Mouse (Mus musculus): ENCODE measurements around the gene Snx20.
"Not testable (repeated sequence)": the region's sequence is repeated elsewhere in the genome, so short reads cannot be mapped to it uniquely, and the experiment has no call there.

Gene Snx20

GRCm38 (mm10) chr8:88635474-88636397, at the start of gene Snx20:
Snx20 (minus strand) TSS chr8:88636128.
- DNase-seq (ENCODE audit: extremely low read depth, low read depth, low spot score), result no peak

DNA sequence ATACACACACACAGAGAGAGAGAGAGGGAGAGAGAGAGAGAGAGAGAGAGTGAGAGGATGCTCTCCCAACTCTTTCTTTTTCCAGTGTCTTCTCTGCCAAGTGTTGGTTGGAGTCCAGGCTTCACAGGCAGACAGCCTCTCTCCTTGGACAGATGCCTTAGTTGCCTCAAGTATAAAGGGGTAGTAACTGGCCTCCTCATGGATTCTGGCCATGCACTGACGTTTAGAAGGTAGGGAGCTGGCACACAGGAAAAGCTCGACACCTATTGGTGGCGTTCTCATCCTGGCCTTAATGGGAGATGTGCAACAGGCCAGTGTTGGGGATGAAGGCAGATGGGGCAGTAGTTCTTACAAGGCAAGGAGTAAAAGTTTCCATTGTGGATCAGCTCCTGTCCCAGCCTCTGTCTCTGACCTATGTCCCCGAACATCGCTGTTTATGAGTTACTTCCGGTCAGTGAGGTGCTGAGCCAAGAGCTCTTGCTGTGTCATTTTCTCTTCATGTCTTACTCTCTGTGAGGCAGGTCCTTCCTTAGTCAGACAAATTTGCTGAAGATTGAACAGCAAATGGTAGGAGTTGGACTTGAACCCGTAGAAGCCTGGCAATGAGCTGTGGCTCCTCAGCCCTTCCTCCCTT, 47.8 kb upstream of the Snx20 start:
- DNase-seq (ENCODE audit: extremely low read depth, low read depth, low spot score), result no peak

DNA sequence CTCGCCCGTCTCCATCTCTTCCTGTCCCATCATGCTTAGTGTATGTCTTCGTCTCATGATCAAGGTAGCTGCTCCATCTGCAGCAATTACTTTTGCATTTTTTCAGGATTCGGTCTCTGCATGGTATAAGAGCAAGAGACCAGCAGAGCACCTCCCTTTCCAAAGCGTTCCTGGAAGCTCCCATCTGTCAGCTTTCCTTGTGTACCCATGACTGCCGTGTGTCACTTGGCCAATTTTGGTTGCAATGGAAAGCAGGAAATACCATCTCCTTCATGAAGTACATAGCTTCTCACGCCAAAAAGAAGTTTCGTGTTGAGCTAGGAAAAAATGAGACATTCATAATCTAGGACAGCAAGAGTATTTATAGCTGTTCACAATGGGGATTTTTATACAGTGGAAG, 45.1 kb upstream of the Snx20 start:
- DNase-seq (ENCODE audit: extremely low read depth, low read depth, low spot score), result no peak

DNA sequence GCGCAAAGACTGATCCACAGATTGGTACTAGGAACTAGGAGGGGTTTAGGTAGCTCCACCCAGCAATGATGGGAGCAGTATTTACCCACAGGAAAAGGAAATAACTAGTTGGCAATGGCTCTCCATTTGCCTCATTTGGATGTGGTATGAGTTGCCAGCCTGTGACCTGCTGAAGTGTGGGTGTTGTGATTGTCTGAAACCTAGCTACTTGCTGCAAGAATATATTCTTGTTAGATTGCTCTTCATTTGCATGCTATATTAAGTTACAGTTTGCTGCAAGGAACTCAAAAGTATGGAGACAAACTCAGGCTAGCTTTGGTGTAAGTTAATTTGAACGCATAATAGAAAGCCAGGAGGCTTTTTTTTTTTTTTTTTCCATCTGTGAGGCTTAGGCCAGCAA, 44.6 kb upstream of the Snx20 start:
- no peak for DNase-seq (ENCODE audit: extremely low read depth, low read depth, low spot score)

GRCm38 (mm10) chr8:88677071-88677470, 41.1 kb upstream of the Snx20 start:
- no peak for DNase-seq (ENCODE audit: extremely low read depth, low read depth, low spot score)

GRCm38 (mm10) chr8:88675372-88676165, 39.6 kb upstream of the Snx20 start:
- DNase-seq (ENCODE audit: extremely low read depth, low read depth, low spot score), result no peak

DNA sequence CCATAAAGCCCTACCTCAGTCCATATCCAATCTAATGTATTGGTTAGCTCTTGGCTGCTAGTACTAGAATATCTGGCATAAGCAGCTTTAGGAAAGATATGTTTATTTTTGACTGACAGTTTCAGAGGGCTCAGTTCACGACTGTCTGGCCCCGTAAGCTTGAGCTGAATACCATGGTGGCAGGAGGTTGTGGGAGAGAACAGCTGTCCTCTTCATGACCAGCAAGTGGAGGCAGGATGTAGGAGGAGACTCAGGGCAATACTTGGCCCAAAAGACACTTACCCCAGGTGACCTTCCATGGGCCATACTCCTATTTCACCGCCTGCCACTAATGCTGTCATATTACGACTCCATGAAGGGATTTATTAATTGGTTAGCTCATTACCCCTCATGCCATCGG, 37.9 kb upstream of the Snx20 start:
- no peak for DNase-seq (ENCODE audit: extremely low read depth, low read depth, low spot score)

DNA sequence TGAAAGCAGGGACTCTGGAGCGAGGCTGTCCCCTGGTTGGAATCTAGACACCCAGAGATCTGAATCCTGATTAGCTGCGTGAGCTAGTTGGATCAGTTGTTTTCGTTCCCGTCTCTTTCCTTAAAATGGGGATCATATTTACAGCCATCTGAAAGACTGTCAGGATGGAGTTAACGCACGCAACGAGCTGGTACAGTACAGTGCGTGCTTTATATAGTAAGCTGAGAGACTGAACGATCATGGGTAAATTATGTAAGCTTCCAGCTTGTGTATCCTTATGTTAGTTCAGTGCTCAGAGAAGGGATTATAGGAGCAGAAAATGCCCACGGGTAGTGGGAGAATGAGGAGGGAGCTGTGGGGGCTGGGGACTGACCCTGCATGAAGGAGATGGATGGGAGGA, 35.6 kb upstream of the Snx20 start:
- DNase-seq (ENCODE audit: extremely low read depth, low read depth, low spot score), result no peak

- no peak for DNase-seq (ENCODE audit: extremely low read depth, low read depth, low spot score)
Measured at GRCm38 (mm10) chr8:88670782-88671181, 34.9 kb upstream of the Snx20 start.

- no peak for DNase-seq (ENCODE audit: extremely low read depth, low read depth, low spot score)
Measured at GRCm38 (mm10) chr8:88668400-88669086, 32.6 kb upstream of the Snx20 start.

DNA sequence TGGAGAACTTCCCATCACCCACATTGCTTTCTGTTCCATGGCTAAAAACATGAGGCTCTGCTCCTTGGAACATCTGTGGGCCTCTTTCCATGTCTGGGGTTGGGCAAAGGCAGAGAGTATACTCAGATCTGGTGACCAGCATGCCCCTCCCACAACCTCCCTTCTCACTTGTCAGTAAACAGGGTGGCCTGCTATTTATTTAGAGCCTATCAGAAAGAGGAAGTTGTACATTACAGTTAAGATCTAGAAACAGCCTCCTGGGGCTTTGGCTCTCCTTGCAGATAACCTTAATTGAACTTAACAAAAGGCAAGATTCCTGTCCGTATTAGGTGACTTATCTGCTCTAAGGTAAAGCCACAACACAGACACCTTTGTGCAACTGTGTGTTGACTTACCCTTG, 30.5 kb upstream of the Snx20 start:
- DNase-seq (ENCODE audit: extremely low read depth, low read depth, low spot score), result no peak

DNA sequence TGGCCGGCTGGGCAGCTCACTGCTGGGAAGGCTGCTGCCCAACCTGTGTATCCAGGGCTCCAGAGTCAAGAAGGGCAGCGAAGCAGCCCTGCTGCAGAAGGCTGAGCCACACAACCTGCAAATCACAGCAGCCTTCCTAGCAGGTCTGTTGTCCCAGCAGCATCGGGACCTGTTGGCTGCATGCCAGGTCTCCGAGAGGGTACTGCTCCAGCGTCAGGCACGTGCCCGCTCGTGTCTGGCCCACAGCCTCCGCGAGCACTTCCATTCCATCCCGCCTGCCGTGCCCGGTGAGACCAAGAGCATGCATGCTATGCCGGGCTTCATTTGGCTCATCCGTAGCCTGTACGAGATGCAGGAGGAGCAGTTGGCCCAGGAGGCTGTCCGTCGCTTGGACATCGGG, 29.0 kb upstream of the Snx20 start:
- DNase-seq (ENCODE audit: extremely low read depth, low read depth, low spot score), result no peak

DNA sequence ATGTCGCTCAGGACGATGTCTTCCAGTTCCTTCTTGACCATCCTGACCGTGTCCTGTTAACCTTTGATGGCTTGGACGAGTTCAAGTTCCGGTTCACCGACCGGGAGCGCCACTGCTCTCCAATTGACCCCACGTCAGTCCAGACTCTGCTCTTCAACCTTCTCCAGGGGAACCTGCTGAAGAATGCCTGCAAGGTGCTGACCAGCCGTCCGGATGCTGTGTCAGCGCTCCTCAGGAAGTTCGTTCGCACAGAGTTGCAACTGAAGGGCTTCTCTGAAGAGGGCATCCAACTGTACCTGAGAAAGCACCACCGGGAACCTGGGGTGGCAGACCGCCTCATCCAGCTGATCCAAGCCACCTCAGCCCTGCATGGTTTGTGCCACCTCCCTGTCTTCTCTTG, 28.2 kb upstream of the Snx20 start:
- no peak for DNase-seq (ENCODE audit: extremely low read depth, low read depth, low spot score)

GRCm38 (mm10) chr8:88662401-88662821, 26.5 kb upstream of the Snx20 start:
- DNase-seq (ENCODE audit: extremely low read depth, low read depth, low spot score), result no peak

DNA sequence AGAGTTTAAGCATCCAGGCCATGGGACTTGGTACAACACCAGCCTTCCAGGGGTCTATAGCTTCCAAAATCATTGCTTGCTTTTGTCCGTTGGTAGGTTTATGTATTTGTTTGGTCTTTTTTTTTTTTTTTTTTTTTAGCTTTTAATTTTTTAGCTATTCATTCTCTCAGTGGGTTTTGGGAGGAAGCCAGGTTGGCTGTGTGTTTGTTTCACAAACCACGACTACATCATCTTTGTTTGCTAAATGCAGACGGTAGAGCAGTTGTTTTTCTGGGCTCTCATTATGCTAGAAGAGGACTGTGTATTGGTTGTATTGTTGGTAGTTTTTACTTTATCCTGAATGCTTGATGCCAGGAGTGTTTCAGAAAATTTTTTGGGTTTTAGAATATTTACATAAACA, 23.9 kb upstream of the Snx20 start:
- DNase-seq (ENCODE audit: extremely low read depth, low read depth, low spot score), result no peak

DNA sequence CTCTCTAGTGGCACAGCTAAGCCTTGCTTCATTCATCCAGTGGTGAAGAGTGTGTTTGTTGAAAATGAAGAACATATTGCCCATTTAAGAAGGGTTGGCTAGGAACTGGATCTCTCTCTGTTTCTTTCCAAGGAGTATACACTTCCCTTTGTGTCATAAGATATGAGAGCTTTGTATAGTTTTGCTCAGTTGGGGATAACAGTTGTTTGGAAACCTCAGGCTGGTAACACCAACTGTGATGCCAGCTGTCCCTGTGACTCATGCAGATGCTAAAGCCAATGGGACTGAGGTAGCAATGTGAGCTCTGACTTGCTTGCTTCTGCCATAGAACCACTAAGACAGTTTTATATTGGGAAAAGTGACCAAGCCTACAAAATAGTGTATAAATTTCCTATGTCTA, 19.4 kb upstream of the Snx20 start:
- DNase-seq (ENCODE audit: extremely low read depth, low read depth, low spot score), result no peak

GRCm38 (mm10) chr8:88651122-88651521, 15.2 kb upstream of the Snx20 start:
- not testable (repeated sequence) for DNase-seq (ENCODE audit: extremely low read depth, low read depth, low spot score)

DNA sequence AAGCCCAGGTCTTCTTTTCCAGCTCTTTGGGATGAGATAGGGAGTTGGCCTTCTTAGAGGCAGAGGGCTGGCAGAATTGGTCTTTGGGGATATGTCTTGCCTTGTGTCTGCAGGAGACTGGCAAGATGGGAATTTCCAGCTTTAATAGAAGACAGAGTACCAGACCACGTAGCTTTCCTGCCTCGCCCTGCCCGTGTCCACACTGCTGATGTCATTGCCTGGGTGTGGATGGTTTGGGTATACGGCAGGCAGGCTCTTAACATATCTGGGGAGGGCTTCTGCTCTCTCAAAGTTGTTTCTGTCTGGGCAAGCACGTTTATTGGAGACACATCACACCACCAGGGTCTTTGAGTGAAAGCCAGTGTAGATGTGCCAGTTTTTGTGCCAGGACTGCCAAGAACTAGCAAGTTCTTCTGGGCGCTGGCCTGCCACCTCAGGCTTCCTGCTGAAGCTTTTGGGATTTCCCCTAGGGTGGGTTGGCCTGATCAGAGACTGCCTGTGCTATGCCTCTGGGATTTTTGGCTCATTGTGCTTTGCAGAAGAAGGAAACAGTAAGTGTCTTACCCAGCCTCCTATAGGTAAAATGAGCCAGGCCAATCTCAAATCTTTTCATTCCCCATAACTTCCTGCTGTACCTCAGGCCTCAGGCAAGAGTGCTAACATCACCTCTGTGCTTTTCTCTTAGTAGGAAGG, 14.2 kb upstream of the Snx20 start:
- DNase-seq (ENCODE audit: extremely low read depth, low read depth, low spot score), result peak; percentile 40

DNA sequence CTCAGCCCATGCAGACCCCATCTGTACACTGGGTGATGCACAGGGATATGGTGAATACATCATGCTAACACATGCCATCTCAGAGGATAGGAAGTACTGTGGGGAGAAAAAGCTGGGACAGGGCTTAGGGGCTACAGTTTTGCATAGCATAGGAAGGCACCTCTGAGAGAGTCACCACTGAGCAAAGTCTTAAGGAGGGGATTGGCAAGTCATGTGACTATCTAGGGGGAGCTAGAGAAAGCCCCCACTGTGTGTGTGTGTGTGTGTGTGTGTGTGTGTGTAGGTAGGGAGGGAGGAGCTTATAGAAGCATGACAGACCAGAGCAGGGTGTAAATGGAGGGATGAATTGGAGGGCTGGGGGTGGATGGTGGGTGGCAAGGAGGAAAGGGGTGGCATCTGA, 12.4 kb upstream of the Snx20 start:
- DNase-seq (ENCODE audit: extremely low read depth, low read depth, low spot score), result no peak

Measured in fat pad, adult 2 months (tissue).